Mouse (Mus musculus): ENCODE measurements around the gene Ebf3.

Ebf3 gene

DNA sequence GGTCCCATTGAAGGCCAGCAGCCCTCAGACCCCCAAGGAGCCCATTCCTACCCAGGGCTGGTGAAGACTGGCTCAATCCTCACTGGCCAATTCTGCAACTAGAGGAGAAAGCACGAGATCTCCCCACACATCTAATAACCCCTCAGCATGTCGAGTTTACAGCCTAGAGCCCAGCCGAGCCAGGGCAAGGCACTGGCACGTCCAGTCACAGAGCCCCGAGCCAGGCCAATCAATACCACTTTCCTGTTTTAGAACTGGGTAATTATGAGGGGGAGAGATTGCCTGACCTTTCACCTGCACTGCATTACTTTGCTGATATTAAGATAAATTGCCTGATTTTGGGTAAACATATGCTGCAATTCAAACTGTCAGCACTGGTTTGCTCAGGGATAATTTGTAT is 105.7 kb downstream of the Ebf3 start:
- DNase-seq (ENCODE audit: low read depth, low spot score): peak; percentile 29

DNA sequence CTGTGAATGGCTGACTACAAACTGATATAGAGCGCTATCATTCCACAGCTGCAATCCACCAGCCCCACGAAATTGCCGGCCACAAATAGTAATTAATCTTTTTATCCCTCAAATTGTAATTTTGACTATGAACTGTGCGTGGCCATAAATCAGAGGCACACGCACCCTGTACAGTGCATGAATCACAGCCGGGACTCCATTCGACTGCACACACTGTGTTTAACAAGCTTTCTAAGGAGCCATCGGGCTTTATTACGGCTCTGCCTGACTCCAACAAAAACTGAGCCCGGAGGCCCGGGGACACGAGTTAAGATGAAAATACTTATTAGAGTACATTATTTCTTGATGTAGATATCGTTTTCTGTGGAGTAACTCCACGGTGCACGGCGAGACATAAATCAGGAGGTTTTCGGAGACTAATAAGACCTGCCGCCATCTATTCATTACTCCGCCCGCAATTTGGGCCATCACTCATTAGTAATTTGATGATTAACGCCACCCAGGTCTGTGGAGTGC is 107.4 kb downstream of the Ebf3 start:
- peak; percentile 32 for DNase-seq (ENCODE audit: low read depth, low spot score)

DNA sequence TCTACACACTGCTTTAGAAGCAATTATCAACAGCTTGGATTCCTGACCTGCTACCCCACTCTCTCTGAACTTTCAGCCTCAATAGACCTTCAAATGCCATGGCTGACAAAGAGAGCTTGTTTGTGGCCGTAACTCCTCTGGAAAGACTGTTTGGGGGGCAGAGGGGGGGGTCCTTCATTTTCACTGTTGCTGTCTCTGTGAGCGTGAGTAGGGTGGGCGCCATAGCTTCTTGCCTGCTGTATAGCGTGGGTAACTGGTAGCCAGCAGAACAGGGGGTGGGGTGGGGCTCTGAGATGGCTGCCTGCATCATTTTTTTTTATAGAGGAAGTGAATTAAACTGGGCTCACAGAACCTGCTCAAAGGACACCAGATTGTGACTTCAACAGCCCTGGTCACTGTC is 114.7 kb downstream of the Ebf3 start:
- no peak for DNase-seq (ENCODE audit: low read depth, low spot score)

DNA sequence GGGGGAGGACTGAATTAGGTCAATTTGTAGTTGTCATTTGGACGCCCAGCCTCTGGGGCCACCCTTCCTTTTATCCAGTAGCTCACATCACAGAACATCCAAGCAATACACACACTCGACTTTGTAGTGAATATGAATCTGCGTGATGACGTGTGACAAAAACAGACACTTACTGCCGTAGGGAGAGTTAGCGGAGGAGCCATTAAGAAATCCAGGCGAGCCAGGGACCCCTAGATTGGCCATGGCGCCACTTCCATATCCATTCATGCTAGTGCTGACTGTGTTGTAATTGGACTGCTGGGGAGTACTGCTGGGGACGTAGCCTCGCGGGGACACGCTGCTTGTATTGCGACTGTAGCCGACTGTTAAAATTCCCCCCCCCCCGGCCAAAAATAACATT is 115.3 kb downstream of the Ebf3 start:
- DNase-seq (ENCODE audit: low read depth, low spot score): no peak

DNA sequence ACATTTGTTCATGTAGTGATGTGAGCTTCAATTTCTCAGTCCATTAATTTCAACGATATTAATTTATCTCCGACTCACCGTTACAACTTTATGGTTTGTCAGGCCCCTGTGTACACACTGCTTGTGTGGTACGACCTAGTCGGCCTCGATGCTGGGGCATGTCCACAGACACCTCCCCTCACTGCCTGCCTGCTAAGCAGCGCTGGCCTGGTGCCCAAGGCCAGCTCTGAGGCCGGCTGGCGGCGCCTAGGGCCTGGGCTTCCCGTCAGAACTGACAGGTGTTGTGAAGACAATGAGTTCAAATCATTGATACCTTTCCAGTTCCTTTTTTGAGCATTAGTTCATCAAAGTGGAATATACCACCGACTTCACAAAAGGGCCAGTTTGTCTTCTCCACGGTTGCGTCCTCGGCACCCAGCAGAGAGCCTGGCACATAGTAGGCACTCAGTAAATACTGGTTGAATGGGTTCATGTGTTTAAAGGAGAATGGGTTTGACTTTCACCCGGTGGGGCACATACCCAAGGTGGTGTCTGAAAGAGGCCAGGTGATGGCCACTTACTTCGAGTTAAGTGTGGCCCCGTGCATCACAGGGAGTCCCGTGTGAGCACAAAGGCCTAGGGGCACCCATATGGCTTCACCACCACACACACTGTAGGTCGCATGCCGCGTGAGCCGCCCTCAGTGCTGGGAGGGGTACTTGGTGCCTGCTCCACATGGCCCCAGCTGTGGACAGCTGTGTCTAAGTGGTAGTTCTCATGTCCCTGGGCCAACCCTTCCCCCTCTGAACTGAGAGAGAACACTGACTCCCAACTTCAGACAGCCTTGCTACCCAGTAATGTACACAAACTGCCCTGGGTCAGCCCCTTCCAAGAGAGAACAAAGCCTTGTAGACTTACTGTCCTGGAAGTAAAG is 116.9 kb downstream of the Ebf3 start:
- DNase-seq (ENCODE audit: low read depth, low spot score): no peak

DNA sequence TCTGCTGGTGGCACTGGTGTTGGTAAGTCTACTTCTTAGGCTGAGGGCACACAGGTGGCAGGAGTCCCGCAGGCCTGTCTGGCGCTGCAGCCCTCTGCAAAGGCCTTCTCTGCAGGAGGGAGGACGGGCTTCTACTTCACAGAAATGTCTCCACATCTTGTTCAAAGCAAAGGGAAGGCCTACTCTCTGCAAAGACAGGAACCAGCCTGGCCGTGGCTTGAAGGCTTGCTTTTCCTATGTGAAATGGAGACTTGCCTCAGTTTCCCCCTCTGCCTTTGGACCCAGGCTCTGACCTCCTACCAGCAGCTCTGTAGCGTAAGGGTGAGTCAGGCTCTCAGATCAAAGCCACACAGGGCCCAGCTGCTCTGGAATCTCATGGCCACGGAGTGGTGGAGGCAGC is 117.7 kb downstream of the Ebf3 start:
- DNase-seq (ENCODE audit: low read depth, low spot score): no peak

DNA sequence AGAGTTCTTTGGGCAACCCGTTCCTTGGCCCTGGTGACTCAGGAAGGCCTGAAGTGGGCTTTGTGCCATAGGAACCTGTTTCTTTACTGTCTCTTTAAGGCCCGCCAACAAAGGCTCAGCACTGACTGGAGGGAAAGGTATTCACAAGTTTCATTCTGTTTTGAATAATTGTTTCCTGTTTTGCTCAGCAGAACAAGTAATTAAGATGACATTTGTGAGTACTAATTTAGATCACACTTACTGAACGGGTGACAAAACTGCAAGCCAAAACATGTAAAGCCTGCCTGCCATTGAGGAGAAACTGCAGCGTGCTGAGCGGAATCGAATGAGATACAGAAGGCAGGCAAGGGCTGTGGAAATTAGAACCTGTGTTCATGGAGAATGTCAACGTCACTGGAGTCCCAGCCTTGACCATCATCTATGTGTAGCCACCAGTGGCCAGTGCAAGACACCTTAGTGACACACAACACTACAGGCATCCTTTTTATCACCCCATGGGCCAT is 121.4 kb downstream of the Ebf3 start:
- no peak for DNase-seq (ENCODE audit: low read depth, low spot score)

DNA sequence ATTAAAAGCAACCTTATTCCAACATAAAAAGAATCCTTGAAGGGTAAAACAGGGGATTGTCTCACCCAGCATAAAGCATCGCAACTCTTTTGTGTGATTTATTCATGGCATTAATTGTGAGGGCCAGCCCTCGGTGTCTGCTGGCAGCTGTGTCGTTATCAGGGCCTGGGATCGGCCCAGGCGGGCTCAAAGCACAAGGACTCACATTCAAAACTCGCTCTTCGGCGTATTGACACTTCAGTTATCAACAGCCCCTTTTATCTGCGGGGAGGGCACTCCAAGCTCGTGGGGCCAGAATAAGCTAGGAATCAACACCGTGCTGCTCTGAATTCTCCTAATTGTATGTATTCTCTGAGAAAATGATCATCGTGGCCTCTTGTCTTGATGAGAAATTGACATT is 122.4 kb downstream of the Ebf3 start:
- DNase-seq (ENCODE audit: low read depth, low spot score): no peak

DNA sequence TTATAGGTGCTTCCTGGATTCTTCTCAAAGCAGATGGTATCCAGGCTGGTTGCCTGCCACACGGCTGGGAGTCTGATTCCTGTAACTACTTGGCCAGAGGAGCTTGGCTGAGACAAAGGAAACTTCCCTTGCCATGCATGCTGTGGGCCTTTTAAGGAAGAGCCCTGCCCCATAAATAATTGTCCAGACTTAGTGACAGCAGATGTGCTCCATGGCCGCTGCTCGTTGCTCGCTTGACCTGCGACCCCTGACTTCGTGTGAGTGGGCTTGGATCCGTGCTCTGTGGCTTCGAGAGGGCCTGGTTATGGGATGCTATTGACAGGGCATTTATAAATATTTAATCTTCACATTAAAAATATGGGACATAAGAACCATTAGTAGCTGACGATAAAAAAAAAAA is 142.0 kb downstream of the Ebf3 start:
- peak; percentile 56 for DNase-seq (ENCODE audit: low read depth, low spot score)

DNA sequence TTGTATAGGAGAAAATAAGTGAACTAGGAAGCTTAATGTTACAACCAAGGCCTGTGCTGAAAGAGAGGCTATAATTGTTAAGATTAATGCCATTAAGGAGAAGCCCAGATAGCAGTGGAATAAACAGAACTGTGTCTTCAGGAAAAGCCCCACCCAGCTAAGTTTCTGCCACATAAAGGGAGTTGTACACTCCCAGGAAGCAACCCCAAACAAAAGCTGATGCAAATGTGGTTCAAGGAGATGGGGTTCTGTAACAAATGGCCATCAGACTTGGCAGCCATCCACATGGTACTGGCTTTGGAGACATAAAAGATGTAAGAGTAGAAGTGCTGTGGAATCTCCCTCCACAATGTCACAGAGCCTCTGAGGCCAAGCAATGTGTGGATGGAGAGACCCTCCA is 155.2 kb downstream of the Ebf3 start:
- no peak for DNase-seq (ENCODE audit: low read depth, low spot score)

DNA sequence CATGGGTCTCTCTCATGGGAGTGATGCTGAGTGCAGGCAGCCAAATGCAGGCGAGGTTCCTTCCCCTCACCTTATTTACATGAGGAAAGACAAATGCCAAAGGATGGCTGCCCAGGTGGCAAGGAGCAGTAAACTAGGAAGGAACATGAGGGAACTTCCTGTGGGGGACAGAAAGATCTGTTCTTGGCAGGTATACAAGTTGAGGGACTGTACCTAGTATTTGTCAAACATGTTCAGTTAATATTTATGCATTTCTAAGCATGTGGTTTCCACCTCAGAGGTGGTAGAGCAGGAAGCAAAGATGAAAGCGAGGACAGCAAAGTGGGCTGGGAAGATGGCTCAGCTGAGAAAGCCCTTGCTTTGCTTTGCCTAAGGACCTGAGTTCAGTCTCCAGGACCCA is 159.6 kb downstream of the Ebf3 start:
- DNase-seq (ENCODE audit: low read depth, low spot score): no peak

DNA sequence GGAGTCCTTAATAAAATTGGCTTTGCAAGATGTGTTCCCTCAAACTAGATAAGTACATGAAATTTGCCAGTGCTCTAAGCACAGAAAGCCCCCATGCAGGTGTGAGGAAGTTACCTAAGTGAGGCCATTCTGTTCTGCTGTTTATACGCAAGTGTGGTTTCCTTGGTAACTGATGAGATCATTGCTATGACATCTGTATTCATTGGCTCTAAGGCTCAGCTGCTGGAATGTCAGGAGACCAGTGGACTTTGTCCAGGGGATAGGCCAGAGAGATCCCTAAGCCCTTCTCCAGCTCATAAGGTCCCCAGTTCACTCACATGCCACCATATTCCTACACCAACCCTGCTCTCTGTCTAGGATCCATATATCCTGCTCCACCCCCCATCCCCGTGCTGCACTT is 162.4 kb downstream of the Ebf3 start:
- no peak for DNase-seq (ENCODE audit: low read depth, low spot score)

DNA sequence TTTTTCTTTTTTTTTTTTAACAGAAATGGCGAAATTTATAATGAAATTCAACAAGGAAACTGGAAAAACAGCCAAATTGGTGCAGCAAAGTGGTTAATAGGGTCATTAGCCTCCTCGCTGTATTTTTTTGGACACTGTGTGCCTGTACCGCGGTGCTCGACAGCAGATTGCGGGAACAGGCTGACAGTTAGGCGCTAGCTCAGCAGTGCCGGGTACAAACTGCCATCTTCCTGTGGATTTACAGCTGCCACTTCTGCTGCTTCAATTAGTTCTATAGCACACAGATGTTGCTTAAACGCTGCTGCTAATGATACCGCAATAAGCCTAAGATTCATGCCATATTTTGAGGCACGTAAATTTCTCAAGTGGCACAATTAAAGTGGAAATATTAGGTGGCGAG is 167.1 kb downstream of the Ebf3 start:
- DNase-seq (ENCODE audit: low read depth, low spot score): no peak

All from mesoderm, embryonic 11.5 days (tissue).